Mouse (Mus musculus) heart, embryonic 13.5 days (tissue): ENCODE results near the gene Olfr201. TPM values are rescaled to one million over a fixed set of nuclear protein-coding genes. Genes with fewer than 3 reads are reported as not detected.

Experiments
- polyA plus RNA-seq: library from polyadenylated mRNA; unstranded; fragments of >200 nt; fragmentation: Nextera tagmentation; extraction: Ambion mirVana; gene quantifications from 2 replicates; pipeline ENCODE4 v1.2.1, GENCODE M21; 2015

Olfr201 gene
- polyA plus RNA-seq, 1 experiment from 2014 or later: not detected

Other genes with a start within 250 kb of the Olfr201 start
- gene Olfr186, start 242.3 kb downstream of the Olfr201 start, polyA plus RNA-seq: not detected in 2 replicates
- not detected in 2 replicates for gene Olfr187, start 232.9 kb downstream of the Olfr201 start, polyA plus RNA-seq
- not detected in 2 replicates for gene Olfr190, start 194.6 kb downstream of the Olfr201 start, polyA plus RNA-seq
- not detected in 2 replicates for gene Olfr191, start 182.8 kb downstream of the Olfr201 start, polyA plus RNA-seq
- not detected in 2 replicates for gene Olfr193, start 160.8 kb downstream of the Olfr201 start, polyA plus RNA-seq
- not detected in 2 replicates for gene Olfr194, start 151.6 kb downstream of the Olfr201 start, polyA plus RNA-seq
- not detected in 2 replicates for gene Olfr195, start 125.6 kb downstream of the Olfr201 start, polyA plus RNA-seq
- gene Olfr196, start 102.2 kb downstream of the Olfr201 start, polyA plus RNA-seq: not detected in 2 replicates
- not detected in 2 replicates for gene Olfr198, start 69.1 kb downstream of the Olfr201 start, polyA plus RNA-seq
- gene Olfr199, start 52.9 kb downstream of the Olfr201 start, polyA plus RNA-seq: not detected in 2 replicates
- gene Olfr202, start 14.2 kb upstream of the Olfr201 start, polyA plus RNA-seq: not detected in 2 replicates
- not detected in 2 replicates for gene Olfr203, start 26.2 kb upstream of the Olfr201 start, polyA plus RNA-seq
- gene Olfr204, start 45.6 kb upstream of the Olfr201 start, polyA plus RNA-seq: not detected in 2 replicates
- not detected in 2 replicates for gene Olfr205, start 58.5 kb upstream of the Olfr201 start, polyA plus RNA-seq
- not detected in 2 replicates for gene Olfr206, start 76.6 kb upstream of the Olfr201 start, polyA plus RNA-seq
- not detected in 2 replicates for gene Olfr209, start 91.4 kb upstream of the Olfr201 start, polyA plus RNA-seq
- gene Gabrr3, start 134.7 kb upstream of the Olfr201 start, polyA plus RNA-seq: not detected in 2 replicates
- gene Riox2, start 199.1 kb upstream of the Olfr201 start, polyA plus RNA-seq: 23.6 and 24.8 TPM in 2 replicates